In the genomic region with DNA sequence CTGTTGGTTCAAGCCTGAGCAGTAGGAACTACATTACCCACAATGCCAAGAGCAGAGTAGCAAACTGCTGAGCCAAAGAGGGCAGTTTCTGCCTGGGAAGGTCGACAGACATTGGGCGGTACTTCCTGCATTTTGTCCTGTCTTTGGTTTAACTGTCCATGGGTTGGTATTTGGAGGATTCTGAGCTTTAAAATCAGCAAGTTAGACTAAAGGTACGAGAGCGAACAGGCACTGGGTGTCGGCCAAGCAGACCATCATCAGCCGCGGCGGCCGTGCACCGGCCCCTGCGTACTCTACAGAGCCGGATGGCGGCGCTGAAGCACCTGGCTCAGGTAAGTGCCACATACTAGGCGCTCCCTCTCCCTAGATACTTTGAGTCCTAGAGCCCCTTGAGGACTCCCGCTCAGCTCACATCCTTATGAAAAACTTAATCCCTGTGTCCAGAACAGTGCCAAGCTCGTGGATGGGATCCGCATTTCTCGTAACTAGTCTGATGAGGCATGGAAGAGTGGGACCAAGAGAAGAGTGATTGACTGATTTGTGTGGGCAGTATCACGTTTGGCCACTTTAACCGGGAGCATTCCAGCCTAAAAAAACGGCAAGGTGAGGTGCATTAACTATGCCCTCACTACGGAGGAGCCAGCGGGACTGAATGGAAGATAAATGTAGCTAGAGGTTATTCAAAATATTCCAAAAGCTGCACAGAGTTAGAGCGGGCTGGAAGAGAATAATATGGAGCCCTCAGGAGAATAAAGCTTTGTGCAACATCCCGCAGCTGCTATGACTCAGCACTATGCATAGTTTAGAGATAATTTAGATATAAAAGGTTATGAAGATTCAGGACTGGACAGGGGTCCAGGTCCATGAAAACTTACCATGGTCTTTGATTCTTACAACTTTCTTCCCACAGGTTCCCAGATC, we compare ENCODE assay signal across 8 mouse cellular contexts. TPM values are rescaled to one million over a fixed set of nuclear protein-coding genes. Genes with fewer than 3 reads are reported as not detected.
DNase-seq lines count a peak whose midpoint lies in the region; ATAC-seq and TF ChIP-seq lines count a peak whose summit lies in the region.

TSS of gene Zfp418 (plus strand) at position 104 of the 921 bp plus-strand sequence.

- ATAC-seq in heart, embryonic 11.5 days (replicated peaks; ENCODE audit: insufficient number of reproducible peaks, low FRiP score, low TSS enrichment): peak; percentile 91
- peak; percentile 99 for ATAC-seq in kidney, embryonic 15.5 days (replicated peaks; ENCODE audit: low FRiP score)
- peak; percentile 87 for ATAC-seq in limb, embryonic 14.5 days (ENCODE audit: low FRiP score, low read depth)
- ATAC-seq in midbrain, embryonic 15.5 days (replicated peaks): peak; percentile 98

- peak within 1 kb of the TSS; percentile 78 for H3K9ac ChIP-seq in heart, embryonic 11.5 days (ENCODE audit: low read depth, low read length)
- peak within 1 kb of the TSS; percentile 73 for H3K9ac ChIP-seq in kidney, embryonic 15.5 days
- H3K9ac ChIP-seq in limb, embryonic 14.5 days (ENCODE audit: low read depth, low read length, severe bottlenecking): peak within 1 kb of the TSS; percentile 75
- H3K9ac ChIP-seq in midbrain, embryonic 15.5 days: peak within 1 kb of the TSS; percentile 67

- peaks cover 5% of the 10 kb centered on the region; the same call in 1 of the 2 replicates for H3K36me3 ChIP-seq in heart, embryonic 11.5 days (ENCODE audit: control insufficient read depth, insufficient read depth, low read length)
- H3K36me3 ChIP-seq in kidney, embryonic 15.5 days: peaks cover 13% of the 10 kb centered on the region
- peaks cover 13% of the 10 kb centered on the region for H3K36me3 ChIP-seq in limb, embryonic 14.5 days (ENCODE audit: control insufficient read depth, insufficient read depth, low read length)
- H3K36me3 ChIP-seq in midbrain, embryonic 15.5 days (replicated peaks): peaks cover 11% of the 10 kb centered on the region; the same call in 1 of the 2 replicates

- peak within 1 kb of the TSS; percentile 86 for H3K4me3 ChIP-seq in bone marrow macrophage, adult 2 months (ENCODE audit: insufficient read depth, low read length)
- peak within 1 kb of the TSS; percentile 91 for H3K4me3 ChIP-seq in embryonic fibroblast, embryonic 13.5 days (ENCODE audit: insufficient read depth, low read length)
- H3K4me3 ChIP-seq in heart, embryonic 11.5 days (ENCODE audit: low read depth, low read length): peak within 1 kb of the TSS; percentile 73
- H3K4me3 ChIP-seq in kidney, embryonic 15.5 days (replicated peaks): peak within 1 kb of the TSS; percentile 67
- peak within 1 kb of the TSS; percentile 63 for H3K4me3 ChIP-seq in limb, embryonic 14.5 days (replicated peaks; ENCODE audit: low read length)
- H3K4me3 ChIP-seq in midbrain, embryonic 15.5 days: peak within 1 kb of the TSS; percentile 85

- peak within 1 kb of the TSS; percentile 75 for H3K4me2 ChIP-seq in heart, embryonic 11.5 days
- peak within 1 kb of the TSS; percentile 75 for H3K4me2 ChIP-seq in kidney, embryonic 15.5 days
- peak within 1 kb of the TSS; percentile 53 for H3K4me2 ChIP-seq in limb, embryonic 14.5 days (replicated peaks; ENCODE audit: low read depth, low read length, severe bottlenecking)
- peak within 1 kb of the TSS; percentile 68 for H3K4me2 ChIP-seq in midbrain, embryonic 15.5 days

- no peak for TF ChIP-seq CTCF in bone marrow macrophage, adult 2 months (IDR thresholded peaks at IDR 0.05; ENCODE audit: low read depth, low read length)
- TF ChIP-seq CTCF in embryonic fibroblast, embryonic 13.5 days (IDR thresholded peaks at IDR 0.05; ENCODE audit: borderline replicate concordance, insufficient read depth, low read length): no peak

- peak; percentile 61 for DNase-seq in CD4-positive helper T cell, adult 2 months (ENCODE audit: low read depth, low spot score)
- DNase-seq in limb, embryonic 14.5 days (ENCODE audit: low spot score): peak; percentile 80
- DNase-seq in spleen, adult 18-20 months: peak; percentile 12 to 43

- TF ChIP-seq POLR2A in bone marrow macrophage, adult 2 months (IDR thresholded peaks at IDR 0.05; ENCODE audit: borderline replicate concordance, low read depth, low read length): no peak
- TF ChIP-seq POLR2A in embryonic fibroblast, embryonic 13.5 days (IDR thresholded peaks at IDR 0.05; ENCODE audit: low read depth, low read length): peak; percentile 43; the same call in 1 of the 2 replicates
- TF ChIP-seq POLR2A in limb, embryonic 14.5 days (IDR thresholded peaks at IDR 0.05; ENCODE audit: borderline replicate concordance, extremely low read depth, insufficient read depth, insufficient read length): no peak

- no peaks in the 10 kb centered on the region for H3K9me3 ChIP-seq in heart, embryonic 11.5 days (replicated peaks; ENCODE audit: control insufficient read depth, low read length)
- H3K9me3 ChIP-seq in kidney, embryonic 15.5 days (replicated peaks): no peaks in the 10 kb centered on the region
- no peaks in the 10 kb centered on the region for H3K9me3 ChIP-seq in limb, embryonic 14.5 days (ENCODE audit: control insufficient read depth, low read length)
- H3K9me3 ChIP-seq in midbrain, embryonic 15.5 days: no peaks in the 10 kb centered on the region

- peaks cover 3% of the 10 kb centered on the region; the same call in 1 of the 2 replicates for H3K4me1 ChIP-seq in bone marrow macrophage, adult 2 months (ENCODE audit: control insufficient read depth, insufficient read depth, low read length)
- H3K4me1 ChIP-seq in embryonic fibroblast, embryonic 13.5 days (ENCODE audit: control insufficient read depth, insufficient read depth, low read length): no peaks in the 10 kb centered on the region
- H3K4me1 ChIP-seq in heart, embryonic 11.5 days (ENCODE audit: control insufficient read depth, insufficient read depth, low read length): no peaks in the 10 kb centered on the region
- H3K4me1 ChIP-seq in kidney, embryonic 15.5 days: peaks cover 6% of the 10 kb centered on the region
- H3K4me1 ChIP-seq in limb, embryonic 14.5 days (ENCODE audit: control insufficient read depth, insufficient read depth, low read length): peaks cover 4% of the 10 kb centered on the region
- H3K4me1 ChIP-seq in midbrain, embryonic 15.5 days: peaks cover 8% of the 10 kb centered on the region

- H3K27me3 ChIP-seq in heart, embryonic 11.5 days (ENCODE audit: control insufficient read depth, insufficient read depth, low read length): no peaks in the 10 kb centered on the region
- H3K27me3 ChIP-seq in kidney, embryonic 15.5 days: no peaks in the 10 kb centered on the region
- H3K27me3 ChIP-seq in limb, embryonic 14.5 days (ENCODE audit: control insufficient read depth, insufficient read depth, low read length): no peaks in the 10 kb centered on the region
- no peaks in the 10 kb centered on the region for H3K27me3 ChIP-seq in midbrain, embryonic 15.5 days (replicated peaks)

- no peak within 1 kb of the TSS for H3K27ac ChIP-seq in bone marrow macrophage, adult 2 months (ENCODE audit: insufficient read depth, low read depth, low read length)
- no peak within 1 kb of the TSS for H3K27ac ChIP-seq in embryonic fibroblast, embryonic 13.5 days (ENCODE audit: insufficient read depth, low read length)
- H3K27ac ChIP-seq in heart, embryonic 11.5 days (ENCODE audit: low read depth, low read length): no peak within 1 kb of the TSS
- peak within 1 kb of the TSS; percentile 82 for H3K27ac ChIP-seq in kidney, embryonic 15.5 days
- H3K27ac ChIP-seq in limb, embryonic 14.5 days (replicated peaks; ENCODE audit: low read depth, low read length): 0 out of 2 replicates have a peak within 1 kb of the TSS, but pooled peaks have one; percentile 46
- H3K27ac ChIP-seq in midbrain, embryonic 15.5 days: peak within 1 kb of the TSS; percentile 84

- 2% methylated on average over 26 of the region's 26 CpGs for whole genome bisulfite sequencing in heart, embryonic 11.5 days (ENCODE audit: insufficient replicate concordance)
- 1% methylated on average over 26 of the region's 26 CpGs for WGBS in kidney, embryonic 15.5 days
- 1% methylated on average over 26 of the region's 26 CpGs for WGBS in limb, embryonic 14.5 days
- WGBS in midbrain, embryonic 15.5 days: 1% methylated on average over 26 of the region's 26 CpGs

RNA-seq across cellular contexts. Expression of gene Zfp418, which starts in this region (rescaled TPM):
- polyA plus RNA-seq in bone marrow macrophage, adult 2 months (2012; ENCODE audit: insufficient read depth, insufficient read length, missing spikeins): 2.9 and 3.1 TPM in 2 replicates
- polyA plus RNA-seq in embryonic fibroblast, embryonic 13.5 days (2011; ENCODE audit: insufficient read length, low read depth, missing spikeins): 2.0 and 2.6 TPM in 2 replicates
- polyA plus RNA-seq in heart, embryonic 11.5 days (2014; fragmentation: Nextera tagmentation; extraction: Ambion mirVana): 1.5 and 2.0 TPM in 2 replicates
- polyA plus RNA-seq in kidney, embryonic 15.5 days (2015; fragmentation: Nextera tagmentation; extraction: Ambion mirVana): 1.7 and 1.9 TPM in 2 replicates
- polyA plus RNA-seq in limb, embryonic 14.5 days (2012; rRNA removed): 1.7 and 2.1 TPM in 2 replicates
- 3.0 and 3.5 TPM in 2 replicates for polyA plus RNA-seq in limb, embryonic 14.5 days (2014; fragmentation: Nextera tagmentation; extraction: Ambion mirVana)
- 4.0 and 4.5 TPM in 2 replicates for polyA plus RNA-seq in midbrain, embryonic 15.5 days (2015; fragmentation: Nextera tagmentation; extraction: Ambion mirVana)

Comparison
In these comparisons a context has a peak if more than half of its experiments do, and no peak if none do; other contexts are left out.
1. DNase-seq: peak in every context shown above with its lines; median percentile 80 in limb, embryonic 14.5 days; 61 in CD4-positive helper T cell, adult 2 months; 28 in spleen, adult 18-20 months.
2. H3K27ac ChIP-seq: peak in kidney, embryonic 15.5 days (single experiment), limb, embryonic 14.5 days (single experiment) and midbrain, embryonic 15.5 days (single experiment); none in bone marrow macrophage, adult 2 months (single experiment), embryonic fibroblast, embryonic 13.5 days (single experiment) and heart, embryonic 11.5 days (single experiment).
3. Peak in every context shown above with its lines, with median percentiles within 50 percentile points of each other: H3K4me3 ChIP-seq, ATAC-seq, H3K4me2 ChIP-seq and H3K9ac ChIP-seq.